Mouse (Mus musculus): ENCODE data around the gene Pparg. TPM values are rescaled to one million over a fixed set of nuclear protein-coding genes. Genes with fewer than 3 reads are reported as not detected.

Gene Pparg
- polyA plus RNA-seq, 1 experiment from 2014 or later, result 2.5 TPM

DNA sequence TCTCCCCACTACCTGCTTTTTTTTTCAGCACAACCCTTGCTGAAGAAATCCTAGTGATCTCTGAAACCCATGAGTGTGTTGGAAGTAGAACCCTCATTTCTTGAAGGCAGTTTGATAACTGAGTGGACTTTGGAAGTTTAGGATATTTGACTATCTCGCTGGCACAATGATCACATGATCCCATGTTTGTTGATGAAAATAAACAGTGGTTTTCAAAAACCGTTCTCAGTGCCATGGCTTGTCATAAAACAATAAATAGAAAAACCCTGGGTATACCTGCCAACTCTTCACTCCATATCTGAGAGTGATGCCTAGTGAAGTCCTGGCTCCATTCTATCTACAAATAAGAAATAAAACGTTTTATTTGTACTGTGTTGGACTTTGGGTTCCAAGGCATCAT, 105.8 kb downstream of the Pparg start:
- WGBS, result 49% methylated on average over 3 of the region's 3 CpGs

DNA sequence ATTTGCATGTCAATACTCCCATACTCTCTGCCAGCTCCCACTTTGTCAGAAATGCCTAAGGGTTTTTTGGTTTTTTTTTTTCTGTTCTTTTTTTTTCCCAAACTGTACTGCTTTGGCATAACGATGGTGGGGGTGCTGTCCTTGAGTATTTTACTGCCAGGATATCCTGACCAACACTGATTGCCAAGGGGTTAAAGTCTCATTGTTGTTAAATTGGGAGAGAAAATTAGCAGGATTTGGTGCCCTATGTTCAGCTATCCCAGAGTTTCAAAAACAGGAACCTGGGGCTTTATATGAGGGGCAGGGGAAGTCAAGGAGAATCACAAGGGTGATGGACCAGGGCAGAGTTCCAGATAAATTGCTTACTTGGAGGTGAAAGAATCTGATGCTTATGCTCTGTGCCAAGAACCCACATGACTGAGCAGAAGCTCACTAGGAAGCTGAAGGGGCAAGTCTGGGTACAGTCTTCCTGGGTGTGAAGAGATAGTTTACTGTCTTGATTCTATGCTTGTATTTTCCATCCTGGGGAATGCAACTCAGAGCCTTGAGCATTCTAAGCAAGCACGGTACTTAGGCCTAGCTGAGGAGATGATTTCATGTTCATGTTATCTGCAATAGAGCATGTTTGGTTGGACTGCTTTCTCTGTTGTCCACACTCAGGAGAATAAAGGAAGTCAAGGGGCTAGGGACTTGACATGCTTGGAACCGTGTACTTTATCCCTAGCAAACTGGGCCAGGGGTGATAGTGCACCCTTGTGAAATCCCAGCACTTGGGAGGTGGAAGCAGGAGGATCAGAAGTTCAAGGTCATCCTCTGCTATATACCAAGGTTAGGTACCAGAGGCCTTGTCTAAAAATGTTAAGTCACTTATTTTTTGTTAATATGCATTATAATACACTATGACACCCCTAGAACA, 109.2 kb downstream of the Pparg start:
- Histone ChIP-seq H3K4me3 (no peak overlapping the region), H3K36me3 (no peaks in the 10 kb centered on the region), H3K9me3 (replicated peaks) (no peaks in the 10 kb centered on the region), H3K27me3 (no peaks in the 10 kb centered on the region), H3K4me1 (replicated peaks) (peaks cover 7% of the 10 kb centered on the region), H3K27ac (no peak overlapping the region), H3K4me2 (no peak overlapping the region), H3K9ac (no peak overlapping the region)
- 47% methylated on average over 3 of the region's 3 CpGs for WGBS
- ATAC-seq (replicated peaks; ENCODE audit: insufficient number of reproducible peaks, insufficient read depth, low FRiP score, low read depth), result no peak

More for the DNA sequence above, 105.8 kb downstream of the Pparg start:
- no peak overlapping the region for H3K4me3 ChIP-seq
- no peak overlapping the region for H3K27ac ChIP-seq
- no peaks in the 10 kb centered on the region for H3K27me3 ChIP-seq
- no peak overlapping the region for H3K4me2 ChIP-seq
- H3K4me1 ChIP-seq (replicated peaks), result peaks cover 7% of the 10 kb centered on the region
- no peaks in the 10 kb centered on the region for H3K36me3 ChIP-seq
- H3K9ac ChIP-seq, result no peak overlapping the region
- H3K9me3 ChIP-seq (replicated peaks), result no peaks in the 10 kb centered on the region
- no peak for ATAC-seq (replicated peaks; ENCODE audit: insufficient number of reproducible peaks, insufficient read depth, low FRiP score, low read depth)

DNA sequence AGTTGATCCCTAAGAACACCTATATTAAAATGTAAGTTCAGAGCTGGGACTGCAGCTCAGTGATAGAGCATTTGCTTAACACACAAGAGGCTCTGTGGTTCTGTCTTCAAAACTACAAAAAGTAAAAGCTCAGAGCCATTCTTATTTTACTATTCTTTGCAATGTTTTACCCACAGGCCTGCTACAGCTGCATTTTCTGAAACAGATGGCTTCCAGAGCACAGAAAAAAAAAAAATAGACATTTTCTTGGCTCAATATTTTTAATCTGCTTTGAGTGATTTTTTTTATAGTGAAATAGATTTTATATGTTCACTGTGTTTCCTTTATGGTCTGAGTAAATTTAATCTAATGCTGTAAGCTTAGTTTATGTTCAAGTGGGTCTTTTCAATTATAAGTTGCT, 111.2 kb downstream of the Pparg start:
- H3K4me3 ChIP-seq, result no peak overlapping the region
- H3K9me3 ChIP-seq (replicated peaks), result no peaks in the 10 kb centered on the region
- H3K27ac ChIP-seq, result no peak overlapping the region
- no peaks in the 10 kb centered on the region for H3K36me3 ChIP-seq
- ATAC-seq (replicated peaks; ENCODE audit: insufficient number of reproducible peaks, insufficient read depth, low FRiP score, low read depth), result no peak
- H3K27me3 ChIP-seq, result no peaks in the 10 kb centered on the region
- H3K4me1 ChIP-seq (replicated peaks), result peaks cover 13% of the 10 kb centered on the region
- no peak overlapping the region for H3K4me2 ChIP-seq
- H3K9ac ChIP-seq, result no peak overlapping the region

DNA sequence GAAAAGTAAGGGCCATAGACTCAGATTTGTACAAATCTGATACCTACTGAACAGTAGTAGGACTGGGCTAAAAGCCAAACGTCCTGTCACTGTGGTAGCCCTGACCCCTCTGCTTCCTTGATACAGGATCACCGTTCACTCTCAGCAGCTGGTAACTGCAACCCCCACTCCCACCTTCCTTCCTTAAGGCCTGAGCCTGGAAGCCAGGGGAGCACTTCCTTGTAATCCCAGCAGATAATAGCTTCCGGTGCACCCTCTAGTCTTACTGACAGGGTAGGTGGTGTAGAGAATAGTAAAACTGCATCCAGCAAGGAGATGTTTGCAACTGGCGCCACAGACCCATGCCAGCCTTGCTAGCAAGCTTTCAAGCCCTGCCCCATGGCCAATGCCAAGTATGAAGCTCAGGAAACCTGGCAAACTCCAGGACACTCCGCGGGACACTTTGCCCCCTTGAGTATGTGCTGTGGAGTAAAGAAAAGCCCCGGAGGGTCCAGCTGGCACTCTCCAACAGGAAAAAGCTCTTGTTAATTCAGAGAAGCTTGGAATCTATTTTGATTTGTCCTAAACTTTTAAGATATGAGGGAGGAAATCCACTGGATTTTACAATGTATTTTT, 116.4 kb downstream of the Pparg start:
- no peak overlapping the region for H3K4me3 ChIP-seq
- H3K4me2 ChIP-seq, result no peak overlapping the region
- ATAC-seq (replicated peaks; ENCODE audit: insufficient number of reproducible peaks, insufficient read depth, low FRiP score, low read depth), result peak; percentile 61; the same call in 1 of the 2 replicates
- peaks cover 35% of the 10 kb centered on the region for H3K4me1 ChIP-seq (replicated peaks)
- no peaks in the 10 kb centered on the region for H3K36me3 ChIP-seq
- H3K9ac ChIP-seq, result no peak overlapping the region
- WGBS, result 31% methylated on average over 7 of the region's 7 CpGs
- H3K27ac ChIP-seq, result 0 out of 2 replicates have a peak overlapping the region, but pooled peaks have one; percentile 8
- H3K9me3 ChIP-seq (replicated peaks), result no peaks in the 10 kb centered on the region
- H3K27me3 ChIP-seq, result no peaks in the 10 kb centered on the region

DNA sequence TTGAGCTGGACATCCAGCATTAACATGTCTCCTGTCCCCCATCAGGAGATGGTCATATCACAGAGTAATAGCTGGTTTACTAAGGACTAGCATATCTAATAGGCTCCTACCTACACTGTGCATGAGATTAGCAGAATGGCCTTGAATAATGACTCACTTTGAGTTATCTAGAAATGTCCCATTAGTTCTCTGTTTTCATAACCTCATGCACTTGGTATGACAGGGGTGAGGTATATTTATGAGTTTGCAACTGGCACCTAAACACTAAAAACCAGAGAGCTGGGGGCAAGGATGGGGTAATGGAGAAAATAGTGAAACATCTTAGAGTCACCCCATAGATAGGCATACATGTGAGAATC, 119.2 kb downstream of the Pparg start:
- no peak for ATAC-seq (replicated peaks; ENCODE audit: insufficient number of reproducible peaks, insufficient read depth, low FRiP score, low read depth)
- no peak overlapping the region for H3K9ac ChIP-seq
- H3K4me3 ChIP-seq, result no peak overlapping the region
- no peaks in the 10 kb centered on the region for H3K27me3 ChIP-seq
- no peaks in the 10 kb centered on the region for H3K9me3 ChIP-seq (replicated peaks)
- no peak overlapping the region for H3K4me2 ChIP-seq
- H3K36me3 ChIP-seq, result no peaks in the 10 kb centered on the region
- peak overlapping the region; percentile 64 for H3K27ac ChIP-seq
- peaks cover 35% of the 10 kb centered on the region for H3K4me1 ChIP-seq (replicated peaks)

DNA sequence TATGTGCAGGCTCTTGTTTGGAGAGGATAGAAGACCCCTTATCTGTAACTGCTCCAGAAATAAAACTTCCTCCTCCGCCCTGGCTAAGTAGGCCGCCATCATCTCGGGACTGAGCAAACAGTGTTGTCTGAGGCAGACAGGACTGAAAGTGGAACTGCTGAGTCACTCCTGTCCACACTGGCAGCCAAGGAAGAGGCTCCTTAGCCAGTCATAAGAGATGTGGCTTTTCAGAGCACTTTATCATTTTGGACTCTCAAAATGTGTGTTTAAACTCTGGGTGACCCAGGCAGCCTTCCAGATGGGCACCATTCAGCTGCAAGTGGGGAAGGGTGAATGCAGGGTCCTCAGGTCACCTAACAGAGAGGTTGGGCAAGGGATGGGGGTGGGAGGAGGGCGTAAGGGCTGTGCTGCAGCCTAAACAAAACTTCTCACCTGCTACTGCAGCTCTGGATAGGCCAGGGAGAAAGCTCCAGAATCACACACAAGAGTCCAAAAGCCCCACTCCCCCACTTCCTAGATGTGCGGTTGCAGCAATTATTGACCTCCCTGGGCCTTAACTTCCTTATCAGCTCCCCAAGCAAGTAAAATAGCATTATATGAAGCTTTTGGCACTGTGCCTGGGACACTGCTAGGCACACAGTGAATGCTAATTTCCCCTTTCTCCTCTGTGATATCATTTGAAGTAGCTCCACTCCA, 119.7 kb downstream of the Pparg start:
- H3K27ac ChIP-seq, result peak overlapping the region; percentile 64
- peaks cover 35% of the 10 kb centered on the region for H3K4me1 ChIP-seq (replicated peaks)
- no peaks in the 10 kb centered on the region for H3K36me3 ChIP-seq
- WGBS, result 17% methylated on average over 5 of the region's 5 CpGs
- no peaks in the 10 kb centered on the region for H3K27me3 ChIP-seq
- H3K9me3 ChIP-seq (replicated peaks), result no peaks in the 10 kb centered on the region
- no peak overlapping the region for H3K9ac ChIP-seq
- no peak overlapping the region for H3K4me3 ChIP-seq
- peak overlapping the region; percentile 1; the same call in 1 of the 2 replicates for H3K4me2 ChIP-seq
- peak; percentile 79 for ATAC-seq (replicated peaks; ENCODE audit: insufficient number of reproducible peaks, insufficient read depth, low FRiP score, low read depth)

DNA sequence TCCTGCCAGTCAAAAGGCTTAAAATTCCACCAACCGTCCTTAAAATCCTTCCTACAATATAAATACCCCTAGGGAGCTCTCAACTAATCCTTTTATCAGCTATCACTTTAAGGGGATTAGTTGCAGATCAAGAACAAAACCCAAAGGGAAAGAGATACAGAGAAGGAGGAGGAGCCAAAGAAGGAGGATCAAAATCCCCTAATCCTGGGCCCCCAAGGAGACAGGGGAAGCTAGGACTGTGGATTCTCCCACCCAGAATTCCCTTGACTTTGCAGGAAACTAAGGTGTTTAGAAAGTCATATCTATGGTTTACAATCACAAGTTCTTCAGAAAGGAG, 120.2 kb downstream of the Pparg start:
- Histone ChIP-seq H3K9ac (no peak overlapping the region), H3K4me3 (no peak overlapping the region), H3K4me2 (peak overlapping the region; percentile 1; the same call in 1 of the 2 replicates), H3K9me3 (replicated peaks) (no peaks in the 10 kb centered on the region), H3K4me1 (replicated peaks) (peaks cover 35% of the 10 kb centered on the region), H3K27ac (peak overlapping the region; percentile 64), H3K27me3 (no peaks in the 10 kb centered on the region), H3K36me3 (no peaks in the 10 kb centered on the region)
- 6% methylated on average over 1 of the region's 1 CpGs for WGBS
- no peak for ATAC-seq (replicated peaks; ENCODE audit: insufficient number of reproducible peaks, insufficient read depth, low FRiP score, low read depth)

DNA sequence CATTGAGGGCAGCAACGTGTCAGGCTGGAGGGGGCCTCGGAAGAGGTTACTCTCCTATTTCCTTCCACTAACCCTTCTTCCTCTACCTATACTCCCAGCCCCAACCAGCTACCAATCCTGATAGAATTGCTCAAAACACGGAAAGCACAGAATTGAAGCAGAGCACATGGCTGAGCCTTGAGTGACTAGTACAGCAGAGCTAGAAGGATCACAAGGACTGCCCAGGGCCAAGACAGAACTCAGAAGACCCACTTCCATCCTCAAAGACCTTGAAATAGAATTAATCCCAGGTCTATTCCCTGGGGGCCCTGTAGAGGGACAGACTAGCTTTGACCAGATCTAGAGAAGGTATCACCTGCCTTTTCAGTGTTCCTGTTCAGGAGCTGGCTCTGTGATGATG, 120.9 kb downstream of the Pparg start:
- Histone ChIP-seq H3K4me2 (no peak overlapping the region), H3K4me3 (no peak overlapping the region), H3K27me3 (no peaks in the 10 kb centered on the region), H3K9me3 (replicated peaks) (no peaks in the 10 kb centered on the region), H3K9ac (no peak overlapping the region), H3K27ac (no peak overlapping the region), H3K4me1 (replicated peaks) (peaks cover 32% of the 10 kb centered on the region), H3K36me3 (no peaks in the 10 kb centered on the region)
- ATAC-seq (replicated peaks; ENCODE audit: insufficient number of reproducible peaks, insufficient read depth, low FRiP score, low read depth), result no peak
- WGBS, result 48% methylated on average over 3 of the region's 3 CpGs

DNA sequence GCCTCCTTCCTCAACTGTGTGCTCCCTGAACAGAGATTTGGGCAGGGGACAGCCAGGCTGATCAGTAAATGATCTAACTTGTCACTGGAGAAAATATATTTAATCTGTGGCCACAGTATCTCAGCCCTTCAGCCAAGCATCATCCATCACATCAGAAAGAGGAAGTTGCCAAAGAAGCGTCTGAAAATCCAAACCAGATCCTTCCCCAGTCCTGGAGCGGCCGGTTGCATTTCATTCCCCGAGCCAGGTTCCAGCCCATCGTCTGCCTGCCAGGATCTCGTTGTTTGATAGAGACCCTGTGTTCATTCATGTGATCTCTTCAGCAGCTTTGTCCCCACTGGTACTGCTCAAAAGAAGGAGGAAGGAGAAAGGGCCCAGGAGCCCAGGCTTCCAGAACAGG, 124.9 kb downstream of the Pparg start:
- ATAC-seq (replicated peaks; ENCODE audit: insufficient number of reproducible peaks, insufficient read depth, low FRiP score, low read depth), result no peak
- Histone ChIP-seq H3K4me2 (no peak overlapping the region), H3K27ac (no peak overlapping the region), H3K27me3 (no peaks in the 10 kb centered on the region; the same call in 1 of the 2 replicates), H3K9ac (no peak overlapping the region), H3K4me1 (replicated peaks) (peaks cover 9% of the 10 kb centered on the region), H3K4me3 (no peak overlapping the region), H3K36me3 (no peaks in the 10 kb centered on the region), H3K9me3 (replicated peaks) (no peaks in the 10 kb centered on the region)
- WGBS, result 42% methylated on average over 6 of the region's 6 CpGs

DNA sequence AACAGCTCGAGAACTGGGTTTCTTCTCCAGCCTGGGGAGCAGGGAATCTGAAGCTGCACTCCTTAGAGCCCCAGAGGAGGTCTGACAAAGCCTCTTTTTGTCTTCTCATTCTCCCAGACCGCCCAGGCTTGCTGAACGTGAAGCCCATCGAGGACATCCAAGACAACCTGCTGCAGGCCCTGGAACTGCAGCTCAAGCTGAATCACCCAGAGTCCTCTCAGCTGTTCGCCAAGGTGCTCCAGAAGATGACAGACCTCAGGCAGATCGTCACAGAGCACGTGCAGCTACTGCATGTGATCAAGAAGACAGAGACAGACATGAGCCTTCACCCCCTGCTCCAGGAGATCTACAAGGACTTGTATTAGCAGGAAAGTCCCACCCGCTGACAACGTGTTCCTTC, 129.1 kb downstream of the Pparg start:
- H3K4me3 ChIP-seq, result no peak overlapping the region
- no peak for ATAC-seq (replicated peaks; ENCODE audit: insufficient number of reproducible peaks, insufficient read depth, low FRiP score, low read depth)
- no peak overlapping the region for H3K9ac ChIP-seq
- H3K36me3 ChIP-seq, result no peaks in the 10 kb centered on the region
- no peak overlapping the region for H3K4me2 ChIP-seq
- H3K27ac ChIP-seq, result no peak overlapping the region
- H3K27me3 ChIP-seq, result no peaks in the 10 kb centered on the region; the same call in 1 of the 2 replicates
- no peaks in the 10 kb centered on the region for H3K4me1 ChIP-seq (replicated peaks)
- no peaks in the 10 kb centered on the region for H3K9me3 ChIP-seq (replicated peaks)
- 77% methylated on average over 9 of the region's 9 CpGs for WGBS

DNA sequence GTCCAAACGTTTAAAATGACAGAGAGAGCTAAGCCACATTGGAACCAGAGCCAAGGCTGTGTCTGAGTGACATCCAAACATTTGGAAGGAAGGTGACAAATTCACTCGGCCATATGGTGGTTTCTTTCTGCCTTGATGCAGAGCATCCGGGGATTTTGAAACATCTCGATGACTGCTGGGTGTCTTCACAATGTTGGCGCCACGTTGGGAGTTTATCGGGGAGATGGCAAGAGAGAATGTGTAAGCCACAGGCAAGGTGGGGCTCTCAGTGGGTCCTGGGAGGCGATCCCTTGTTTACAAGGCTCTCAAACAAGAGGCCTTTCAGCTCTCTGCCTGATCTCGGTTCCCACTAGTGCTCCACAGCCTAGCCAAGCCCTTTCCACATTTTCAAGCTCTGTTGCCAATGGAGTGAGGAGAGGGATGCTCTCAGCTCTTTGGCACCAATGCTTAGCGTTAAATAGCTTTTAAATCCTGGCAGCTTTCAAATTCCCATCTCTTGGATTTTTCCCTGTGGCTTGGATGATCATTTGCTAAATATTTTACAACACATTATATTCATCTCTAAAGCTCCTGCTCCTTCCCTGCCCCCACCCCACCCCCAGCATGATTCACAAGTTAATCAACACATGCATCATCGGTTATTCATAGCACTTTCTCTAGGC, 132.3 kb downstream of the Pparg start:
- Histone ChIP-seq H3K4me1 (replicated peaks) (no peaks in the 10 kb centered on the region), H3K9me3 (replicated peaks) (no peaks in the 10 kb centered on the region), H3K4me3 (no peak overlapping the region), H3K9ac (no peak overlapping the region), H3K36me3 (no peaks in the 10 kb centered on the region), H3K27me3 (no peaks in the 10 kb centered on the region), H3K27ac (no peak overlapping the region), H3K4me2 (no peak overlapping the region)
- ATAC-seq (replicated peaks; ENCODE audit: insufficient number of reproducible peaks, insufficient read depth, low FRiP score, low read depth), result no peak
- WGBS, result 50% methylated on average over 11 of the region's 11 CpGs
